Mouse (Mus musculus) heart, postnatal 14 days (tissue): ENCODE measurements at regions not wholly inside any gene's neighbourhood (a gene's known extent, or its start where the extent isn't known, plus 50 kb on each side); places are given as distances from the start of the nearest gene placed in this dataset.

Source experiments
- DNase-seq, 2 experiments: peaks; one replicate each; pipeline ENCODE4 v3.0.0; 2021 to 2022
- intact Hi-C: fragments of 180-260 bp; cut with DNase I; formaldehyde crosslinking; loops from one replicate; pipeline ENCODE4 v1.15.1; 2025

- DNase-seq = no peak
- intact Hi-C loops = no loop called here
Measured at GRCm38 (mm10) chr8:115626396-115627136, 81.0 kb downstream of the Maf start.

DNA sequence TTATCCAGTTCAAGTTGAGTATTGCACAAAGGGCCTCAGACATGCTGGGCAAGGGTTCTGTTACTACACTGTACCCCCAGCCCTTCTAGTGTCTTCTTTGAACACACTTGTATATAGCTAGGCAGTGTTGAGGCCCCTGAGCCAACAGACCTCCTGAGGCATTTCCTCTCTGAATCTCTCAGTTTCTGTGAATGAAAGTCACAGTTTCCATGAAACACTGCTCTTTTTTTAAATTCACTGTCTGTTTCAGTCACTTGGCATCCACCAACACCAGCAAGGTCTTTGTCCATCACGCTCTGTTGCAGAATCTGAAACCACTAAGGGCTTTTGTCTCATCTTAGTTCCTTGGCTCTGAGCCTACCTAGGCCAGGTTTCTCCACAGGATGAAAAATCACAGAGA lies 82.5 kb downstream of the Maf start:
- intact Hi-C loops = no loop called here

GRCm38 (mm10) chr8:115618049-115618760 lies 89.4 kb downstream of the Maf start:
- intact Hi-C loops = no loop called here
- peak; percentile 21 to 25 for DNase-seq

More for the DNA sequence above, 82.5 kb downstream of the Maf start:
- DNase-seq = no peak

DNA sequence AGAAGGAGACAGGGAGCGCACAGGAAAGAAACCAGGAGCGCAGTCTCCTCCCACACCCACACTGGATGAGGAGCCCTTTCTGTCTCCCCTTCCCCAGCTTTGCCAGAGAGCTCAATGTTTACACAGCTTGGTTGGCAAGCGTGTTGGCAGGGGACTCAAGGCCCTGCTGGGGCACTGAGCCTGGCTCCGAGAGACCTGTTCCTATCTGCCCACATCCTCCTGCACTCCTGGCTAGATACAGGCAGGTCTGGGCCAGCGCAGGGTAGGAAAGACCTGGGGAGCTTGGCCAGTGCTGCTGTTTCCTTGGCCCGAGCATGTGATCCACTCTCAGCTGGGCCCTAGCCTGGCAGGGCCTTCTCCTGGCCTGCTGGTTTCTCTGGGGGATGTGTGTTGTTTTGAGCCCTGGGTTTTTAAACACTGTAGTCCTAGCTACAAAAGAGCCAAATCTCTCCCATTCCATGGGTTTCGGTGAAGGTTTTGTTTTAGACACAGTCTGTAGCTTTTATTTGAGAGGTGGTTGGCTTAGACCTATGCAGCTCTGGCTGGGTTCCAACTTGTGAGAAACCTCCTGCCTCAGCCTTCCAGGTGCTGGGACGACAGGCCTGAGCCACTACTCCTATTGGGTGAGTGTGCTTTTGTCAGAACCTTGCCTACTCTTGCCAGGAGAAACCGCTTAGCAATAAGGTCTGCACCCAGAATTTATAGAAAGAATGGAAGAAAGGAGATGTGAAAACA lies 90.6 kb downstream of the Maf start:
- DNase-seq = no peak
- intact Hi-C loops = no loop called here

GRCm38 (mm10) chr8:115613946-115614584 lies 93.5 kb downstream of the Maf start:
- peak in 1 of 2 experiments; percentile 23 for DNase-seq
- intact Hi-C loops = no loop called here

- intact Hi-C loops = no loop called here
- DNase-seq = no peak
Measured at GRCm38 (mm10) chr8:115612119-115612518, 95.5 kb downstream of the Maf start.

GRCm38 (mm10) chr8:115599771-115600170 lies 107.8 kb downstream of the Maf start:
- DNase-seq = no peak
- intact Hi-C loops = no loop called here

DNA sequence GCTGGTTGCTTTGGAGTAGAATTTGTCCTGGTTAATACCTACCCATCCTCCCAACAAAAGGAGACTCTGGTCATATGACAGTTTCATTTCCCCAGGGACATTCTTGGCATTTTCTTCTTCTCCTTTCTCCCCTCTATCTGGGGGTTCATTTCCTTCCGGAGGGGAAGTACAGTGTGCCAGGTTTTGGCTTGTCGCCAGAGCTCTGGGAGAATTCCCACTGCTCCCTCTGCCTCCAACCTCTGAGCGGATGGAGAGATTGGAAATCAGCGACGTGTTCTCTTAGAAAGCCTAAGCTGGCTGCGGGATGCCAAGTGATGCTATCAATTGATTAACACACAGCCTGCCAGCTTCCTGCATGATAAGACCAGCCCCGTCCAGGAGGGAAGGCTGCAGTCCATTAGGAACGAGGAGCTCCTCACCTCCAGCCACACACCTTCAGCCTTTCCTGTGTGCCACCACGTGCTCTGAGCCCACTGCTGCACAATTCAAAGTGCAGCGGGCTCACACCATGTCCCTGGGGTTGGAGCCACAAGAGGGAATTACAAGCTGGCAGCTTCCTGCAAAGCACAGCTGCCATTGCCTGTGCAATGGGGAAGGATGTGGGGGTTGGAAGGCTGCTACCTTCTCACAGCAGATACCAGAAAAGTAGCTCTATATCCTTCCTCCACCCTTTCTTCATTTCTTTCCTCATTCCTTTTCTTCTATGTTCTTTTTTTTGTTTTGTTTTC lies 110.2 kb downstream of the Maf start:
- DNase-seq = peak; percentile 26 to 33
- intact Hi-C loops = no loop called here

DNA sequence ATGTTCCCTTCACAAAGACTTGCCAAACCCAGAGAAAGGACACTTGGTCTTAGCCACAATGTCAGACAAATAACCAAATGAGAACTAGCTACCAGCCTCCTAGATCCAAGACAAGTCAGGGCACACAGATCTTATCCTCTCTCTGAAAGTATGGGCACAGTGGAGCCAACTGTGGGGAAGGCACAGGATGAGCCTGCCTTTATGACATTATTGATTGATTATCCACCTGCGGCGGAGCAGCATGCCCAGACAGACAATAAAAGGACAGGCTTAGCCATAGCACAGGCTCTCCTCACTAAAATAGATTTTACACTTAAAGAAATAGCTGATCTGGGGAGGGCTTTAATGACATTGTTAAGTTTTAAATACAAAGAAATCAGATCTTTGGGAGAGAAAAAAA lies 117.9 kb downstream of the Maf start:
- intact Hi-C loops = no loop called here

GRCm38 (mm10) chr8:115589076-115589475 lies 118.5 kb downstream of the Maf start:
- intact Hi-C loops = no loop called here
- DNase-seq = no peak

More for the DNA sequence above, 117.9 kb downstream of the Maf start:
- no peak for DNase-seq

DNA sequence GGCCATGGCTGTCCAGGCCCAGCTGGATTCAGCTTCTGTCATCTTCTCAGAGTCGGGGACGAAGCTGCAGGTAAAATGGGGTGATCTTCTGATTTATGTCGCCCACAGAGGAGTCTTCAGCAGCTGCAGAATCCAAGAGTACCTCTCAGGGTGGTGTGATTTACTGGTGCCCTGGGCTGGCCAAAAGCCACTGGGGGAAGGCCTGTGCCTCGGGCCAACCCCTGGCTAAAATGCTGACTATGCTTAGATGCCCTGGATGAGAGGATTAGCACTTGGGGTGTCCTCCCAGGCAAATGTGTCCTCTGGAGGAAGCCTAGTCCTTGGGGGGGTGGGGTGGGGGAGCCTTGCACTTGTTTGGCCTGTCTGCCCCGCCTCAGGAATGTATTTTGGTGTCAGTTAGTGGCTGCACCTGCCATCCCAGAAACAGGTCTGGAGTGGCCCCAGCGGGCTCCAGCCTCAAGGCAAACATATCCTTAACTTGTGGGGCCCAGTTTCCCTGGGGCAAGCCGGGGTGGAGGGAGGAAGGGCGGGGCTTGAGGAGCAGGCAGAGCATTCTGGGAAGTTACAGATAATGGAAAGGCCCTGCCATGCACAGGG lies 123.2 kb downstream of the Maf start:
- DNase-seq = no peak

GRCm38 (mm10) chr8:115583221-115583620 lies 124.4 kb downstream of the Maf start:
- intact Hi-C loops = no loop called here
- DNase-seq = no peak

More for the DNA sequence above, 123.2 kb downstream of the Maf start:
- intact Hi-C loops = no loop called here

DNA sequence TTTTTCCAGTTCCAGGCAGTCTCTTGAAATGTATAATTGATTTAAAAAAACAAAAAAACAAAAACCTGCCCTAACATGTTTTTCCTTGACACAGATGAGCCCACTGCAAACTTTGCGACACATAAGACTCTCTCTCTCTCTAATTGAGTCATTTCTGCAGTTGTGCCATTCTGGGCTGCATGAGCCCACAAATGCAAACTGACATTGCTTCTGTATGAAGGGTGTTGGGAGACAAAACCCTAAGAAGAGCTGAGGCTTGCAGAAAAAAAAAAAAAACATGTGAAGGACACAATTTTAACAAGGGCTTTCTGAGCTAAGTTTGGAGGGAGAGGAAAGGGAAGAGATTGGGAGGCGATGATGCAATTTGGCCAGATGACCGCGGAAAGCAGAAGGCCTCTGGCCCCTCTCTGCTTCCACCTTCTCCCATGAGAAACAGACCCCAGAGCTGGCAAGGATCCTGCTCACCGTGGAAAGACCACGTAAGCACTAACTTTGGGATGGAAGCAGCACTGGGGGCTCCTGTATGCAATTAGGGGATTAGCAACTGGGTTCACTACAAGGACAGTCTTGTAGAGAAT lies 125.6 kb downstream of the Maf start:
- intact Hi-C loops = no loop called here
- DNase-seq = peak; percentile 16

DNA sequence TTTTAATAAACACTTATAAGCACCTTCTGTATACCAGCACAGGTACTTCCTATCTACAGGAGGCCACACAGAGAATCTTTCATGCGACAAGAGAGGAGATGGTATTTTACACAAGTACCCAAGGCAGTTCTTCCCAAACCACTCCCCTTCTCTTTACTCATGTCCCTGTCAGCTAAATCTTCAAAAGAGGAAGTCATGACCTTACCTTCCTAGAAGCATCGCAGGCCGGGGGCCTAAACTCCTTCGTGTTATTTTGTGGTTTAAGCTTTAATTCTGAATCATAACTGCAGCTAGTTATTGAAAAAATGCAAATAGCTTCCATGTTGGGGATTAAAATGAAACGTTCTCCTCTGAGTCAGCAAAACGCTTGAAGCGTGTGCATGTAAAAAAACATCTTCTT lies 139.2 kb downstream of the Maf start:
- intact Hi-C loops = no loop called here
- no peak for DNase-seq

DNA sequence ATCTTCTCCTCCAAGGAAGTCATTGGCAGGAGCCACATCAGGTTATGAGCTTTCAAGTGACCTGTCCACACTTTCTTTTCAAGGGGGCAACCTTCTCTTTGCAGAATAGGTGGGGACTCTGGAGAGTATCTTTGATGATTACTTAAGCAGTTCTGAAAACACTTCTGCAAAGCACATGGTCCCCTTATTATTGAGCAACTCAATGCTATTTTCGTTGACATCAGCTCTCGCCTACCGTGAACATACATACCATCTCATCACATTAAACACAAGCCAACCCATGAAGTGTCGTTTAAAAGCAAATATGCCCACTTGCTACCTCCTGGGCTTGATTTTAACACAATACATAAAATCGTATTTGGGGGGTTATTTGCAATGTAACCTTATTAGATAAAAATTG lies 141.8 kb downstream of the Maf start:
- intact Hi-C loops = no loop called here
- no peak for DNase-seq

GRCm38 (mm10) chr8:115562362-115562761 lies 145.2 kb downstream of the Maf start:
- DNase-seq = no peak

DNA sequence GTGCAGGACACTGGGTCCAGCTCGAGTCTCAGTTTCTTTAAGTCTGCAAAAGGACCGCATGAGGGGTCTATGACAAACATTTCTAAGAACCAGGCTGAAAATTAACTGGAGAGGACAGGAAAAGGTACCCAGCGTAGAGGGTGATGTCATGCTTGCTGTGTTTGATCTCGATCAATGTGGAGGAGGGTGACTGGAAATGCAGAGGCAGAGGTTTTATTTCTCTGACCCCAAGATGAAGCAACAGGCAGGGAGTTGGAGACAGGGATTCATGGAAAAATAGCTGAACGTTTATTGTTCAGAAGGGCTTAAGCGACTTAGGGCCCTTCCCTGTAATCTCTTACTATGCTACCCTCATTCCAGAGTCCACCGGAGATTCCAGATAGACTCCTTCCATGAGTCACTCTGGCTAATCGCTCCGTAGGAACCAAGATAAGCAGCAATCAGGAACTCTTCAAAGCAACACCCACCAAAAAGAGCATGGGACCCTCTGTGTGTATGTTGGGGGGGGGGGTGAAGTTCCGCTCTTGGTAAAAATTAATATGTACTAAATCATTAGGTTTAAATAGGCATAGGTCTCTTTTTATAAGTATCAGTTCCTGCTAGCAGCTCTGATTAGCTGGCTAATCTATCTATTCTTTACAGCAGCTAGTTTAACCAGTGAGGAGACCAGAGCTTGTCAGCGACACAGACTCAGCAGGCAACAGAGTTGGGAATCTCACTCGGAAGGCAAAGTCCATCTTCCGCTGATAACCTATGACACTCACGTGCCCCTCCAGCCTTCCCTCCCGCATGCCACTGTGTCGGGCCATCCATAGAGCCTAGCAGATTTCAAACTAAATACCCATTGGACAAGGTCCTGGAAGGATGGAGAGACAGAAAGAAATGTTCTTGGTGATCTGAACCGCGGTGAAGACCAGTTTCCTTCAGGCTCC lies 146.3 kb downstream of the Maf start:
- no peak for DNase-seq
- intact Hi-C loops = no loop called here

More at GRCm38 (mm10) chr8:115562362-115562761, 145.2 kb downstream of the Maf start:
- intact Hi-C loops = no loop called here

DNA sequence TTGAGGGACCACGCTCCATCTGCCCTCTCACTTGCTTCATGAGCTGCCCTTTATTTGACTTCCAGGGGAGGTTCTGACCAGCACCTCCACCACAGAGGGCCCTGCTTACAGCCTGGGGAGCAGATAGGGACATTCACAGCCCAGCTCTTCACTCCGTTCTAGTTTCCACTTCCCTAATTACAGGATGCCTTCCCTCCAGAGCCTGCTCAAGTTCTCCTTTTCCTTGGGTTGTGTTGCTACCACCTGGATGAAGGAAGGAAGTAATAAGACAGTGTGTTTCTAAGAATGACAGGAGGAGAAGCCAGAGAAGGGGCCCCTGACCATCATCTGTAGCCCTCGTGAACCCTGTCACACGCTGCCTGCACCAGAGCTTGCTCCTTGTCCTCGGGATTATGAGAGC lies 152.1 kb downstream of the Maf start:
- intact Hi-C loops = no loop called here
- DNase-seq = no peak
